Mouse (Mus musculus) forebrain, postnatal 0 days (tissue): Measurements from ENCODE around the gene Fhit. TPM values are rescaled to one million over a fixed set of nuclear protein-coding genes. Genes with fewer than 3 reads are reported as not detected.

ENCODE experiments used
- ATAC-seq: fragments of 200-750 bp; cut with Nextera tagmentation; 2 replicates; pipeline ENCODE4 v1.8.0; 2017; ENCODE audit warnings: mild to moderate bottlenecking, moderate library complexity
- DNase-seq: peaks from one replicate; pipeline ENCODE4 v3.0.0-alpha.2; 2015
- H3K27ac ChIP-seq: fragments of 300-500 bp; sonication (generic); 2 replicates; pipeline ENCODE4 v1.5.1; 2014; ENCODE audit warnings: low read depth, mild to moderate bottlenecking, antibody characterized with exemption, low read length, moderate library complexity, mixed read lengths
- H3K27me3 ChIP-seq: fragments of 300-500 bp; sonication (generic); 2 replicates; pipeline ENCODE4 v1.6.1; 2014; ENCODE audit warnings: mild to moderate bottlenecking, low read length, mixed read lengths; ENCODE audit not compliant: insufficient read depth
- H3K36me3 ChIP-seq: fragments of 300-500 bp; sonication (generic); 2 replicates; pipeline ENCODE4 v1.6.1; 2014; ENCODE audit warnings: mild to moderate bottlenecking, moderate library complexity; ENCODE audit not compliant: insufficient read depth
- H3K4me1 ChIP-seq: fragments of 300-500 bp; sonication (generic); 2 replicates; pipeline ENCODE4 v1.6.1; 2014; ENCODE audit warnings: antibody characterized with exemption; ENCODE audit not compliant: insufficient read depth
- H3K4me2 ChIP-seq: fragments of 300-500 bp; sonication (generic); 2 replicates; pipeline ENCODE4 v1.6.1; 2014; ENCODE audit warnings: low read depth, mild to moderate bottlenecking, moderate library complexity
- H3K4me3 ChIP-seq: fragments of 300-500 bp; sonication (generic); 2 replicates; pipeline ENCODE4 v1.5.1; 2014; ENCODE audit warnings: low read depth, low read length, mixed read lengths
- H3K9ac ChIP-seq: fragments of 300-500 bp; sonication (generic); 2 replicates; pipeline ENCODE4 v1.6.1; 2014; ENCODE audit warnings: mild to moderate bottlenecking
- H3K9me3 ChIP-seq: fragments of 300-500 bp; sonication (generic); 2 replicates; pipeline ENCODE4 v1.6.1; 2016; ENCODE audit warnings: low read length
- CTCF ChIP-seq: sonication (generic); IDR thresholded peaks from 2 replicates; pipeline ENCODE4 v1.5.1; 2016; ENCODE audit warnings: antibody characterized with exemption, control low read depth, low read depth
- WGBS: fragments of 180-500 bp; shearing (Covaris S2); extraction: QIAGEN DNeasy Blood & Tissue Kit; methylation state at CpG from one replicate; pipeline ENCODE4 v1.1.7; 2014; 5-methylcytosine and 5-hydroxymethylcytosine counted together
- polyA plus RNA-seq: library from polyadenylated mRNA; unstranded; fragments of >200 nt; fragmentation: Nextera tagmentation; extraction: Ambion mirVana; gene quantifications from 2 replicates; pipeline ENCODE4 v1.2.1, GENCODE M21; 2015
- total RNA-seq: library from RNA; depleted of rRNA; stranded (reverse); fragments of >200 nt; gene quantifications from 2 replicates; pipeline ENCODE4 v1.2.3, GENCODE M21; 2014

Gene Fhit
- total and polyA plus RNA-seq, 2 experiments from 2014 or later, result 8.0 to 8.9 TPM

GRCm38 (mm10) chr14:9606584-9607377 is 1555.1 kb downstream of the Fhit start:
- Histone ChIP-seq H3K27ac (no peak overlapping the region), H3K4me1 (no peaks in the 10 kb centered on the region), H3K27me3 (no peaks in the 10 kb centered on the region), H3K4me3 (no peak overlapping the region), H3K9ac (no peak overlapping the region), H3K36me3 (no peaks in the 10 kb centered on the region), H3K9me3 (no peaks in the 10 kb centered on the region), H3K4me2 (no peak overlapping the region)
- DNase-seq (peak; percentile 56), ATAC-seq (peak; percentile 73)
- WGBS, result 43% methylated on average over 12 of the region's 12 CpGs
- TF ChIP-seq CTCF, result no peak

- ATAC-seq, result no peak
- H3K4me3 ChIP-seq, result no peak overlapping the region
- H3K27ac ChIP-seq, result no peak overlapping the region
- no peak overlapping the region for H3K4me2 ChIP-seq
- H3K9ac ChIP-seq, result no peak overlapping the region
- no peaks in the 10 kb centered on the region for H3K9me3 ChIP-seq
- no peaks in the 10 kb centered on the region for H3K27me3 ChIP-seq
- no peaks in the 10 kb centered on the region for H3K36me3 ChIP-seq
- DNase-seq, result no peak
- H3K4me1 ChIP-seq, result no peaks in the 10 kb centered on the region
- TF ChIP-seq CTCF, result no peak
Measured at GRCm38 (mm10) chr14:9600271-9600670, 1561.6 kb downstream of the Fhit start.

- Histone ChIP-seq H3K4me1 (no peaks in the 10 kb centered on the region), H3K36me3 (no peaks in the 10 kb centered on the region), H3K27ac (no peak overlapping the region), H3K27me3 (no peaks in the 10 kb centered on the region), H3K9me3 (no peaks in the 10 kb centered on the region), H3K4me2 (no peak overlapping the region), H3K9ac (no peak overlapping the region), H3K4me3 (no peak overlapping the region)
- ATAC-seq, result no peak
- no peak for TF ChIP-seq CTCF
- DNase-seq, result no peak
- 11% methylated on average over 5 of the region's 5 CpGs for WGBS
Measured at GRCm38 (mm10) chr14:9597460-9597977, 1564.3 kb downstream of the Fhit start.

- ATAC-seq, result no peak
- Histone ChIP-seq H3K4me3 (no peak overlapping the region), H3K9me3 (no peaks in the 10 kb centered on the region), H3K36me3 (no peaks in the 10 kb centered on the region), H3K27ac (no peak overlapping the region), H3K4me1 (no peaks in the 10 kb centered on the region), H3K9ac (no peak overlapping the region), H3K4me2 (no peak overlapping the region), H3K27me3 (no peaks in the 10 kb centered on the region)
- TF ChIP-seq CTCF, result no peak
- no peak for DNase-seq
- 90% methylated on average over 1 of the region's 1 CpGs for WGBS
Measured at GRCm38 (mm10) chr14:9589121-9589520, 1572.7 kb downstream of the Fhit start.

GRCm38 (mm10) chr14:9587900-9588299 is 1573.9 kb downstream of the Fhit start:
- Histone ChIP-seq H3K9me3 (no peaks in the 10 kb centered on the region), H3K4me3 (no peak overlapping the region), H3K27ac (no peak overlapping the region), H3K9ac (no peak overlapping the region), H3K27me3 (no peaks in the 10 kb centered on the region), H3K4me1 (no peaks in the 10 kb centered on the region), H3K36me3 (no peaks in the 10 kb centered on the region), H3K4me2 (no peak overlapping the region)
- DNase-seq, result no peak
- ATAC-seq, result no peak
- no peak for TF ChIP-seq CTCF
- 55% methylated on average over 4 of the region's 4 CpGs for WGBS

GRCm38 (mm10) chr14:9583227-9584155 is 1578.3 kb downstream of the Fhit start:
- ATAC-seq, result no peak
- DNase-seq, result no peak
- H3K9ac ChIP-seq, result no peak overlapping the region
- no peaks in the 10 kb centered on the region for H3K27me3 ChIP-seq
- H3K4me2 ChIP-seq, result no peak overlapping the region
- no peaks in the 10 kb centered on the region for H3K36me3 ChIP-seq
- no peaks in the 10 kb centered on the region for H3K4me1 ChIP-seq
- TF ChIP-seq CTCF, result no peak
- H3K4me3 ChIP-seq, result no peak overlapping the region
- 0 out of 2 replicates have a peak overlapping the region, but pooled peaks have one; percentile 15 for H3K27ac ChIP-seq
- WGBS, result 67% methylated on average over 8 of the region's 8 CpGs
- no peaks in the 10 kb centered on the region for H3K9me3 ChIP-seq
